Mouse (Mus musculus) midbrain, embryonic 14.5 days (tissue): ENCODE data around the gene Rin2. TPM values are rescaled to one million over a fixed set of nuclear protein-coding genes. Genes with fewer than 3 reads are reported as not detected.

Experiments used
- ATAC-seq: fragments of 200-750 bp; cut with Nextera tagmentation; 2 replicates; pipeline ENCODE4 v1.8.0; 2017; ENCODE audit warnings: moderate number of reproducible peaks, moderate library complexity; ENCODE audit not compliant: low FRiP score, low TSS enrichment
- DNase-seq: peaks from one replicate; pipeline ENCODE4 v3.0.0-alpha.2; 2015
- H3K27ac ChIP-seq: fragments of 300-500 bp; sonication (generic); replicated peaks from 2 replicates; pipeline ENCODE4 v1.5.1; 2014; ENCODE audit warnings: mild to moderate bottlenecking, low read depth, low read length, moderate library complexity
- H3K27me3 ChIP-seq: fragments of 300-500 bp; sonication (generic); 2 replicates; pipeline ENCODE4 v1.6.1; 2014; ENCODE audit warnings: low read length, control low read depth, mixed read lengths; ENCODE audit not compliant: control insufficient read depth, insufficient read depth
- H3K36me3 ChIP-seq: fragments of 300-500 bp; sonication (generic); 2 replicates; pipeline ENCODE4 v1.6.1; 2014; ENCODE audit warnings: low read length, control low read depth; ENCODE audit not compliant: control insufficient read depth, insufficient read depth
- H3K4me1 ChIP-seq: fragments of 300-500 bp; sonication (generic); 2 replicates; pipeline ENCODE4 v1.6.1; 2014; ENCODE audit warnings: mild to moderate bottlenecking, antibody characterized with exemption, low read length, control low read depth; ENCODE audit not compliant: control insufficient read depth, insufficient read depth
- H3K4me2 ChIP-seq: fragments of 300-500 bp; sonication (generic); 2 replicates; pipeline ENCODE4 v1.6.1; 2014; ENCODE audit warnings: mild to moderate bottlenecking, low read length, moderate library complexity
- H3K4me3 ChIP-seq: fragments of 300-500 bp; sonication (generic); replicated peaks from 2 replicates; pipeline ENCODE4 v1.5.1; 2014; ENCODE audit warnings: low read depth, low read length
- H3K9ac ChIP-seq: fragments of 300-500 bp; sonication (generic); replicated peaks from 2 replicates; pipeline ENCODE4 v1.6.1; 2014; ENCODE audit warnings: mild to moderate bottlenecking, low read length, moderate library complexity
- H3K9me3 ChIP-seq: fragments of 300-500 bp; sonication (generic); 2 replicates; pipeline ENCODE4 v1.6.1; 2016; ENCODE audit warnings: low read length, control low read depth, mixed read lengths; ENCODE audit not compliant: control insufficient read depth
- WGBS: fragments of 180-500 bp; shearing (Covaris S2); extraction: QIAGEN DNeasy Blood & Tissue Kit; methylation state at CpG from one replicate; pipeline ENCODE4 v1.1.7; 2014; 5-methylcytosine and 5-hydroxymethylcytosine counted together
- polyA plus RNA-seq: library from polyadenylated mRNA; unstranded; fragments of >200 nt; fragmentation: Nextera tagmentation; extraction: Ambion mirVana; gene quantifications from 2 replicates; pipeline ENCODE4 v1.2.1, GENCODE M21; 2014

The Rin2 gene
- polyA plus RNA-seq, 1 experiment from 2014 or later, result 14.6 TPM

- Histone ChIP-seq H3K4me1 (peaks cover 10% of the 10 kb centered on the region; the same call in 1 of the 2 replicates), H3K36me3 (no peaks in the 10 kb centered on the region), H3K4me2 (no peak overlapping the region), H3K27me3 (no peaks in the 10 kb centered on the region), H3K4me3 (no peak overlapping the region), H3K9me3 (no peaks in the 10 kb centered on the region), H3K9ac (no peak overlapping the region), H3K27ac (no peak overlapping the region)
- ATAC-seq, result no peak
- WGBS, result 94% methylated on average over 1 of the region's 1 CpGs
- no peak for DNase-seq
Observed at GRCm38 (mm10) chr2:145784964-145785363, 109.9 kb downstream of the Rin2 start.

GRCm38 (mm10) chr2:145785758-145786617, 111.0 kb downstream of the Rin2 start:
- Histone ChIP-seq H3K9ac (peak overlapping the region; percentile 13), H3K4me2 (peak overlapping the region; percentile 48), H3K36me3 (no peaks in the 10 kb centered on the region), H3K9me3 (no peaks in the 10 kb centered on the region), H3K4me3 (peak overlapping the region; percentile 21), H3K27ac (no peak overlapping the region), H3K4me1 (peaks cover 10% of the 10 kb centered on the region; the same call in 1 of the 2 replicates), H3K27me3 (no peaks in the 10 kb centered on the region)
- peak; percentile 75 for DNase-seq
- WGBS, result 1% methylated on average over 18 of the region's 18 CpGs
- ATAC-seq, result peak; percentile 53; the same call in 1 of the 2 replicates

- Histone ChIP-seq H3K4me2 (peak overlapping the region; percentile 48), H3K9me3 (no peaks in the 10 kb centered on the region), H3K9ac (peak overlapping the region; percentile 13), H3K27ac (no peak overlapping the region), H3K4me3 (peak overlapping the region; percentile 21; the same call in 1 of the 2 replicates), H3K36me3 (no peaks in the 10 kb centered on the region), H3K27me3 (no peaks in the 10 kb centered on the region), H3K4me1 (peaks cover 10% of the 10 kb centered on the region; the same call in 1 of the 2 replicates)
- no peak for DNase-seq
- 4% methylated on average over 3 of the region's 3 CpGs for WGBS
- no peak for ATAC-seq
Observed at GRCm38 (mm10) chr2:145786618-145786932, 111.6 kb downstream of the Rin2 start.

- H3K4me1 ChIP-seq, result peaks cover 10% of the 10 kb centered on the region; the same call in 1 of the 2 replicates
- H3K4me2 ChIP-seq, result no peak overlapping the region
- H3K9me3 ChIP-seq, result no peaks in the 10 kb centered on the region
- H3K27ac ChIP-seq, result no peak overlapping the region
- H3K9ac ChIP-seq, result no peak overlapping the region
- no peak for ATAC-seq
- H3K36me3 ChIP-seq, result no peaks in the 10 kb centered on the region
- no peak for DNase-seq
- H3K4me3 ChIP-seq, result no peak overlapping the region
- 83% methylated on average over 7 of the region's 7 CpGs for WGBS
- no peaks in the 10 kb centered on the region for H3K27me3 ChIP-seq
Observed at GRCm38 (mm10) chr2:145787486-145787885, 112.5 kb downstream of the Rin2 start.

- Histone ChIP-seq H3K9ac (no peak overlapping the region), H3K36me3 (no peaks in the 10 kb centered on the region), H3K27me3 (no peaks in the 10 kb centered on the region), H3K9me3 (no peaks in the 10 kb centered on the region), H3K27ac (no peak overlapping the region), H3K4me3 (no peak overlapping the region), H3K4me1 (peaks cover 10% of the 10 kb centered on the region; the same call in 1 of the 2 replicates), H3K4me2 (no peak overlapping the region)
- ATAC-seq (no peak), DNase-seq (no peak)
- WGBS, result 93% methylated on average over 3 of the region's 3 CpGs
Observed at GRCm38 (mm10) chr2:145788562-145789346, 113.7 kb downstream of the Rin2 start.

GRCm38 (mm10) chr2:145793702-145794101, 118.7 kb downstream of the Rin2 start:
- Histone ChIP-seq H3K27ac (no peak overlapping the region), H3K4me3 (no peak overlapping the region)
- ATAC-seq, result no peak

GRCm38 (mm10) chr2:145794318-145794954, 119.4 kb downstream of the Rin2 start:
- no peak overlapping the region for H3K4me3 ChIP-seq
- no peak overlapping the region for H3K4me2 ChIP-seq
- no peaks in the 10 kb centered on the region for H3K27me3 ChIP-seq
- WGBS, result 31% methylated on average over 5 of the region's 5 CpGs
- H3K9ac ChIP-seq, result no peak overlapping the region
- no peaks in the 10 kb centered on the region for H3K4me1 ChIP-seq
- ATAC-seq, result no peak; the same call in 1 of the 2 replicates
- no peak overlapping the region for H3K27ac ChIP-seq
- no peaks in the 10 kb centered on the region for H3K9me3 ChIP-seq
- DNase-seq, result peak; percentile 76
- no peaks in the 10 kb centered on the region for H3K36me3 ChIP-seq

More at GRCm38 (mm10) chr2:145793702-145794101, 118.7 kb downstream of the Rin2 start:
- DNase-seq, result no peak
- Histone ChIP-seq H3K9ac (no peak overlapping the region), H3K4me2 (no peak overlapping the region), H3K4me1 (no peaks in the 10 kb centered on the region), H3K36me3 (no peaks in the 10 kb centered on the region), H3K9me3 (no peaks in the 10 kb centered on the region), H3K27me3 (no peaks in the 10 kb centered on the region)
- 63% methylated on average over 1 of the region's 1 CpGs for WGBS

- H3K4me2 ChIP-seq, result no peak overlapping the region
- no peaks in the 10 kb centered on the region for H3K4me1 ChIP-seq
- H3K9me3 ChIP-seq, result no peaks in the 10 kb centered on the region
- no peak overlapping the region for H3K27ac ChIP-seq
- DNase-seq (no peak), ATAC-seq (no peak)
- no peak overlapping the region for H3K9ac ChIP-seq
- no peak overlapping the region for H3K4me3 ChIP-seq
- no peaks in the 10 kb centered on the region for H3K27me3 ChIP-seq
- H3K36me3 ChIP-seq, result no peaks in the 10 kb centered on the region
- WGBS, result 67% methylated on average over 1 of the region's 1 CpGs
Observed at GRCm38 (mm10) chr2:145797851-145798250, 122.8 kb downstream of the Rin2 start.
